Mouse (Mus musculus) brain, embryonic 14.5 days (tissue): ENCODE data around the gene Fez2.

ENCODE experiments used
- CTCF ChIP-seq: fragments of 200-500 bp; IDR thresholded peaks from 2 replicates; pipeline ENCODE4 v1.5.1; 2012; ENCODE audit warnings: inconsistent platforms, mild to moderate bottlenecking, moderate library complexity, borderline replicate concordance; ENCODE audit not compliant: insufficient read depth, insufficient read length; ENCODE audit errors: extremely low read depth
- POLR2A ChIP-seq: fragments of 200-500 bp; IDR thresholded peaks from 2 replicates; pipeline ENCODE4 v1.6.1; 2012; ENCODE audit warnings: mild to moderate bottlenecking, inconsistent platforms, borderline replicate concordance; ENCODE audit not compliant: poor library complexity, insufficient read depth, insufficient read length, severe bottlenecking; ENCODE audit errors: extremely low read depth

DNA sequence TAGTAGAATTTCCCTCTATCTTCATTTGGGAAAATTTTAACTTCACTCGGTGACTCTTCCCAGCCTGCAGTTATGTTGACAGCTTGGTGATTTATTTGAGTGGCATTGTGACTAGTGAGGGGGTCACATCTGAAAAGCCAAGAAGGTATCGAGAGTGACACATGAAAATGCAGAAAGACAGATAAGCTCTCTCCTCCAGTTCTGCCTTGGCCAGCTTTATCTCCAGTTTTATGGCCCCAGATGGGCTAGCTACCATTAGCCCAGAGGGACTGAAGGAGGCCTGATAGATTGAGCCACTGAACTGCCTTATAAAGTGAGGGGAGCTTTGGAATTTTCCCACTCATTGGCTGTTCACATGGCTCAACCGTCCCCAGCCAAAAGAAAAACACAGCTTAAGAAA is 89.7 kb downstream of the Fez2 start:
- TF ChIP-seq CTCF (no peak), POLR2A (no peak)
